Mouse (Mus musculus): ENCODE data around the gene Fam189a2.

Fam189a2 gene

GRCm38 (mm10) chr19:24030871-24031556 is at the start of gene Fam189a2:
Gene Fam189a2 (minus strand): TSS chr19:24031019.
- DNase-seq: no peak

- no peak for DNase-seq
These were observed 46.8 kb upstream of the Fam189a2 start for GRCm38 (mm10) chr19:24077658-24078057.

- DNase-seq: no peak
These were observed 45.7 kb upstream of the Fam189a2 start for GRCm38 (mm10) chr19:24076536-24076935.

- DNase-seq: no peak
These were observed 45.1 kb upstream of the Fam189a2 start for GRCm38 (mm10) chr19:24075927-24076326.

- DNase-seq: no peak
These were observed 42.3 kb upstream of the Fam189a2 start for GRCm38 (mm10) chr19:24073155-24073554.

- no peak for DNase-seq
These were observed 33.6 kb upstream of the Fam189a2 start for GRCm38 (mm10) chr19:24064348-24064895.

- no peak for DNase-seq
These were observed 32.8 kb upstream of the Fam189a2 start for GRCm38 (mm10) chr19:24063585-24063984.

GRCm38 (mm10) chr19:24058851-24059250 is 28.0 kb upstream of the Fam189a2 start:
- DNase-seq: no peak

GRCm38 (mm10) chr19:24058021-24058420 is 27.2 kb upstream of the Fam189a2 start:
- no peak for DNase-seq

GRCm38 (mm10) chr19:24056880-24057279 is 26.1 kb upstream of the Fam189a2 start:
- no peak for DNase-seq

- no peak for DNase-seq
These were observed 24.1 kb upstream of the Fam189a2 start for GRCm38 (mm10) chr19:24054904-24055303.

GRCm38 (mm10) chr19:24054265-24054664 is 23.4 kb upstream of the Fam189a2 start:
- DNase-seq: no peak

GRCm38 (mm10) chr19:24050514-24050913 is 19.7 kb upstream of the Fam189a2 start:
- no peak for DNase-seq

- no peak for DNase-seq
These were observed 18.5 kb upstream of the Fam189a2 start for GRCm38 (mm10) chr19:24049329-24049728.

- no peak for DNase-seq
These were observed 15.7 kb upstream of the Fam189a2 start for GRCm38 (mm10) chr19:24046395-24046993.

- DNase-seq: no peak
These were observed 11.6 kb upstream of the Fam189a2 start for GRCm38 (mm10) chr19:24042387-24042786.

GRCm38 (mm10) chr19:24039061-24039853 is 8.4 kb upstream of the Fam189a2 start:
- no peak for DNase-seq

- no peak for DNase-seq
These were observed 3.5 kb upstream of the Fam189a2 start for GRCm38 (mm10) chr19:24034367-24034766.

- DNase-seq: no peak
These were observed 1.9 kb upstream of the Fam189a2 start for GRCm38 (mm10) chr19:24032654-24033236.

- no peak for DNase-seq
These were observed 328 bp downstream of the Fam189a2 start for GRCm38 (mm10) chr19:24030511-24030870.

GRCm38 (mm10) chr19:24029616-24030510 is 956 bp downstream of the Fam189a2 start:
- DNase-seq: no peak

GRCm38 (mm10) chr19:24025876-24026275 is 4.9 kb downstream of the Fam189a2 start:
- no peak for DNase-seq

All from liver (tissue).